Mouse (Mus musculus) megakaryocyte-erythroid progenitor cell, adult 5-6 weeks (primary cell): ENCODE measurements at regions not wholly inside any gene's neighbourhood (a gene's known extent, or its start where the extent isn't known, plus 50 kb on each side); places are given as distances from the start of the nearest gene placed in this dataset.

Source experiments
- ATAC-seq: replicated peaks from 2 replicates; pipeline ENCODE4 v1.8.0; 2016; ENCODE audit warnings: mild to moderate bottlenecking, inconsistent platforms; ENCODE audit not compliant: severe bottlenecking, poor library complexity, low FRiP score, low TSS enrichment

DNA sequence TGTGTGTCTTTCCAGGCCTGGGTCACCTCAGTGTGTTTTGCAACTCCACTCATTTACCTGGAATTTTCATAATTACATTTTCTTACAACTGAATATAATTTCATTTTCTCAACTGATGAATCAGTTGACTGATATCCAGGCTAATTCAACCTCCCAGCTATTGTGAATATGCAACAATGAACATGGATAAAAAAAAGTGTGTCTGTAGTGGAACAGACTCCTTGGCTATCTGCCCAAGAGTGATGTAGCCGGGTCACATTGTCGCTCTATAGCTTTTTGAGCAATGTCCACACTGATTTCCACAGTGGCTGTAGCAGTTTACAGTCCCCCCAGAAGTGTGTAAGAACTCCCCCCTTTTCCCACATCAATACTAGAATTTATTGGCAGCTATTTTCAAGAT lies 162.4 kb downstream of the Gm19935 start:
- no peak for ATAC-seq

DNA sequence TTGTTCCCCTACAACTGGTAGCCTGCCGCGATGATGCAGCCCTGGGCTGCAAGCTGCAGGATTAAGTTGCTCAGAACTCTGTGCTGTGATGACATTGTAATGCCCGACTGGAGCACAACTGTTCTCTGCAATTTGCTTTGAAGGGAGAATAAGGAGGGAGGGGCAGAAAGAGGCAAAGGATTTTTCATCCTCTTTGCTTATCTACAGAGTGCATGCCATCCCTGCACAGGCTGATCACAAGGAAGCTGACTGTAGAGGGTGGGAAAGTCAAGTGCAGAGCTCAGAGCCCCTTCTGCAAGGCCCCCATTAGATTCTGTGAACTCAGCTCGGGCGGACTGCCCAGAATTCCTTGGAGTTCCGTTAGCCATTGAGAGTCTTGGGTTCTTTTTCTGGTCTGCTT lies 174.8 kb downstream of the Gm19935 start:
- ATAC-seq = no peak

DNA sequence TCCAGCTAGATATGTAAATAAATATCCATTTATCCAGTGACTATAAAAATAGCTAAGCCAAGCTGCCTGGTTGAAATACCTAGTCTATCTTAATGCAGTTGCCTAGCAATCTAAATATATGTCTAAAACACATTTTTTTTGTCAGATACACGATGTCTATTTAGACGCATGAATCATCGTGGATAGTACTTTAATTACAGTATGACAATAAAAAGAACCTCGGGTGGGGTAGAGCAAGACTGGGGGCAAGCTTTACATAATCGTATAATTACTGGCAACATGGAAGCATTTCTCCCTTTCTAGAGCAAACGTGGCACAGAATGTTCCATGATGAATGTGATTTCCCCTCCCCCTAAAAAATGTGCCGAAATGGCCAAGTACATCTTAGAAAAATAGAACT lies 180.4 kb downstream of the Gm19935 start:
- ATAC-seq = no peak

DNA sequence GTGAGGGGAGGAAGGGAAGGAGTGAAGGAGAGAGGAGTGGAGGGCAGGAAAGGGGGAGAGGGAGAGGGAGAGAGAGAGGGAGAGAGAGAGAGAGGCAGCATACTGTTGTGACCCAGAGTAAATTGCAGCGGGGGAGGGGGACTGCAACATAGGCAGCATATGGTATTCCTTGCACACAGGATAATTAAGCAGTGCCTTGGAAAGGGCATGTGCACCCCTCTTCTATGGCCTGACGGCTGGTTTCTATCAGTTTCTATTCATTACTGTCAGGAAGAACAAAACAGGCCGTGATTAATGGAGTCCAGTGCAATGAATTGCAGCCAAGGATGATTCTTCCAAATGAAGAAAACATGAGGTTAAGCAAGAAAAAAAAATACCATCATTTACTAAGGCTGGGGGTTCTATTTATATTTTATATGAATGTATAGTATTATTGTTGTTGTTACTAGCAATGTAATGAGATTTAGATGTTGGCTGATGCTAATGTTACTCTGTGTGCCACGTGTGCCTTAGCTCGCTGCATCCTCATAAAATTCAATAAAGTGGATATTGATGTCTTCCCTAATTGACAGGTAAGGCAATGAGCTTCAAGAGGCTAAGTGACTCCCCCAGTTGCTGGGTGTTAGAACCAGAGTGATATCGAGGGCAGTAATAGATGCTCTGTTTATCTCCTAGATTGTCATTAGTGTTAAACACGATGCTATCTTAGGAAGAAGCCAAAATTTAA lies 181.3 kb downstream of the Gm19935 start:
- ATAC-seq = no peak

DNA sequence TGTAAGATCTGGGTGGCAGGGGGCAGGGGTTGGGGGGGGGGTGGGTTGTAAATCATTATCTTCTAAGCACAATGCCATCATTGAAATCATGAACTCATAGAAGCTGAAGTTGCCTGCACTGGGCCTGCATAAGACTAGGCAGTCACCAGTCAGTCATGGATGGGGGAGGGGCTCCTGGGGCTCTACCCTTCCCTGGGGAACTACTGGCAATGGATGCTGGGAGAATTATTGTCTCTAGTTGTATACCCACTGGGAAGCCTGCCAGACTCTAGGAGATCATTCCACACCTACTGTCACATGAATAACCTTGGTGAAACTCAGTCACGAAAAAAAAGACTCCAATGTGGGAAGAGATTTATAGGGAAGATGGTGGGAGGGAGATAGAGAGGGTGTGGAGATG lies 186.4 kb downstream of the Gm19935 start:
- ATAC-seq = no peak

DNA sequence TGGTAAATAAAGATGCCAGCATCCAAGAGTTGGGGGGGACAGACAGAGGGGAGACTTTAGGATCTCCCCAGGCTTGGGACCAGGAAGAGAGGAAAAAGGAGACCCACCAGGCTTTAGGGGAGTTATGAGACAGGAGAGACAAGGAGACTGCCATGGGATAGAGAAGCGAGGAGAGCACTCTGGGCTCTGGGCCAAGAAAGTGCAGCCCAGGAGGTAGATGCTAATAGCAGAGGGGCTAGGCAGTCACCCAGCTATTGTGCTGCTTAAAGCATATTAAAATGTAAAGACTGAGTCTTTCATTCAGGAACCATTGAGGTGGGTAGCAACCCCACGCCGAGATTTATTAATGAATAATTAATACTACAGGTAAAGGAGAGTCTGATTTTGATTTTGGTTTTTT lies 208.8 kb downstream of the Gm19935 start:
- ATAC-seq = no peak

DNA sequence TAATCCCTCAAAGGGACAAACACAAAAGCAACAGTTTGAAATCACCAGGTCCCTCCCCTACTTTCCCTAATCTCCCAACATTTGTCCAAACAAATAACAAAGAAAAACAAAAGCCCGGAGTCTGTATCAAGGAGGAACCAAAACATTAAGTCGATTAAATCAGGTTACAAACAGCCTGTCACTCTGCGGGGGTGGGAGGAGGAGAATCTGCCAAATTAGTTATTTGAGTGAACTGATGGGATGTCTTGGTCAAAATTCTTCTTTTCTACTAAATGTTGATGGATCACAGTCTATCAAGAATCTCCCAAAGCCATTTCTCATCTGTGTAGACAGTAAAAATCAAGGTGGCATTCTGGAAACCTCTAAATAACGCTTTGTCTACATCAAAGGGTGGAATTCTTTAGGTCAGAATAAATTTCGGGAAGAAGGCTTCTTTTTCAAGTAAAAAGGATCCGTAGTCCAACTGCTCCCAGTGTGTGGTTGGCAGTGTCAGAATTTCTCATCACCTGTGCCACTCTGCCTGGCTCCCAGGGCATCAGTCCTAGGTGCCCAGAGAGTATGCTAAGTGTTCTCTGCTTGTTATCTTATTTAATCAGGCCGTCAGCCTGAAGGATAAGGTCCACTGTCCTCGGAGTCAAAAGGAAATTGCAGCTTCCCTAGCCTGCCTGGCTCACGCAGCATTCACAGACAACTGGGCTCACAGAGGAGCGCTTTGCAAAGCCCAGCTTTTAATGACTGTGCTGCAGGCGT lies 216.1 kb downstream of the Gm19935 start:
- no peak for ATAC-seq

DNA sequence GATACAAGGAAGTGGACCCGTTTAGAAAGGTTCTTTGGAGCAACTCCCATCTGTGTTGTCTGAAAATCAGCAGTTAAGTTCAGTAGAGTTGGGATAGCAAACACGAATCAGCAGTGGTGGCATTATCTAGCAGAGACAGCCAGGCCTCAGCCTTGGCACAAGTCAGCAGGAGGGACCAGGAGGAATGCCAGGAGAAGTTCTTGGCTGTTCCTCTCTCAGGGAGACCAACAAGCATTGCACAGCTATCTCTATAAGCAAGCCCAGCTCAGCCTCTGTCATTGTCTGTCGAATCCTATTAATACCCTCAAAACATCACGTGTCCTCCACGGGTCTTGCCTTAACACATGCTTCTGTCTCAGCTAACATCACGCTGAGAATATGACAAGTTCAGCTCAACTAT lies 219.8 kb downstream of the Gm19935 start:
- ATAC-seq = no peak

DNA sequence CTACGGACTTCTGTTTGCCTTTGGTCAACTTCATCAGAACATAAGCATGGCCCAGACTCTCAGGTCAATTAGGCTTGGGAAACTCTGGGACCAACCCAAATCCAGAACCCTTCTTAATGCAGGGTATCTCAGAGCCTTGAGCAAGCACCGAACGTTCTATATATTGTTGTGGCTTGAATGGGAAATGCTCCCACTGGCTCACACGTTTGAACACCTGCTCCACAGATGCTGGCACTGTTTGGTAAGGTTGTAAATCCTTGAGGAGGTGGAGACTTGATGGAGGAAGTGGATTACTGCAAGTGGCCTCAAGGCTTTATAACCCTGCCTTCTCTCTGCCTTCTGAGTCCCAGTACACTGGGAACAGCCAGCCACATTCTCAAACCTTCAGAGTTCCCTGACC lies 231.3 kb upstream of the Tox3 start:
- no peak for ATAC-seq

DNA sequence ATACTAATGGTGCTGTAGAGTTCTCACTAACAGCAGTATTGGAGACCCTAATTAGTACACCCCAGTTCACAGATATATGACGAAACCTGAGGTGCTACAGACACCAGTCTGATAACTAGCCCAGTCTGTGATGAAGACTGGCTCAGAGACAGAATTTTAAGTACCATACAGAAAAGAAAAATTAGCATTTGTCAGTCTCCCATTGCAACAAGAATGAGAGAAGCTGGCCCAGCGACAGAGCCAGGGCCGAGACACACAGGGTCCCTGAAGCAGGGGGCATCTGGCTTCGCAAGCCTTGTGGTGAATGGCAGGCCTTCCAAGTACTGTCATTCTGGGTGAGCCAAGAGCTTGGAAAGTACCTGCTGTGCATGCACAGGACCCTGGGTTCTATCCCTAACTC lies 228.8 kb upstream of the Tox3 start:
- no peak for ATAC-seq

DNA sequence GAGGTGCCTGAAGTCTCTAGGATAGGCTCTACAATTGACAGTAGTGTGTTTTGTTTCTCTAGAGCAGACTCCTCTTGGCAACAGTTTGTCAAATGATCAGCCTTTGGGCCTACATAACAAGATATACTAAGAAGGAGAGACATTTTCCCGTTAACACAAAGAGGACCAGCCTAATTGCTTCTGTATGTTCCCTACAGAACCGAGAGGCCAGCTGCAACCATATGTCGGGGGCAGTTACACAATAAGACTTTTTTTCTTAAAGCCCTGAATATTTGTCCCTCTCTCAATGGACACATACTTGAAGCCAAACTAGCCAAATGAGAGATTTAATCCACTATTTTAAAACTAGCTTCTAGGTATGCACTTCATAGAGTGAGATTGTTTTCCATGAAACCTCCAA lies 226.5 kb upstream of the Tox3 start:
- ATAC-seq = no peak

DNA sequence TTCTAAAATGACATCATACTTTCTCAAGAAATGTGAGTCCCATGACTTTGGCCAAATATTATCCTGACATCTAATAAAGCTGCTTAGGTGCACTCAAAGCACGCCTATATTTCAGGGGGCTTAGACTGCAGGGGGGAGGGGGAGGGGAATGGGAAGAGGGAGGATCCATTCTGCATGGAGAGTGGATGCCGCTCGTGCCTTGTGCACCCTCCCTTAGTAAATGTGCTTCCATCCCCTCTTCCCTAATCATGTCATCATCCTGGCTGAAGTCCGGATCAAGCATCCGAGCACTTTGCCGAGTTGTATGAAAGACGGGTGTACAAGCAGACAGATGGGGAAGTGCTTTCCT lies 207.9 kb upstream of the Tox3 start:
- no peak for ATAC-seq

DNA sequence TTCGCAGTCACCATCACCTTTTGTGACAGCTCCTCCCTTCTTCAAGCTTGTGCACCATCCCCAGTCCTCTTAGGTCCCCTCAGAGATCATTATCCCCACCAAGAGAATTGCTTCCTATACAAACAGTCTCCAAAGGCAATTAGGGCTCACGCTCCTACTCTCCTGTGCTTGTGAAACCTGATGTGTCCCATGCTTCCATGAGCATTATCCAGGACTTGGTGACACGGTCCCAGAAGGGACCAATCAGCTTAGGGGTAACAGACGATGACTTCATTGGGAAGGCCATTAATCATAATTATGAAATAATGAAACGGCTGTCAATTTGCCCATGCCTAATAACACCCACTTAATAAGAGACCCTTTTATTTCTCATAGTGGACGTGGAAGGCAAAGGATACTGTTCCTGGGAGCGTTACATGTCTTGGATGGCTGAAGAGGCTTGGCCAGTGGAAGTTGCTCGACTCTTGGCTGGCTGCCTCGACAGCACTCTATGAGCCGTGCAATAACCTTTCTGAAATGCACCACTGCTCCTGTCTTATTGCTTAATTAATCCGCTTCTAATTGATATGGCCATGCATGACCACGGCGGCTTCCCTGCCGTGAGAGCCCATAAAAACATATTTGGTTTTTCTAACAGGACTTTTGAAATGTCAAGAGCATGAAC lies 207.4 kb upstream of the Tox3 start:
- no peak for ATAC-seq

DNA sequence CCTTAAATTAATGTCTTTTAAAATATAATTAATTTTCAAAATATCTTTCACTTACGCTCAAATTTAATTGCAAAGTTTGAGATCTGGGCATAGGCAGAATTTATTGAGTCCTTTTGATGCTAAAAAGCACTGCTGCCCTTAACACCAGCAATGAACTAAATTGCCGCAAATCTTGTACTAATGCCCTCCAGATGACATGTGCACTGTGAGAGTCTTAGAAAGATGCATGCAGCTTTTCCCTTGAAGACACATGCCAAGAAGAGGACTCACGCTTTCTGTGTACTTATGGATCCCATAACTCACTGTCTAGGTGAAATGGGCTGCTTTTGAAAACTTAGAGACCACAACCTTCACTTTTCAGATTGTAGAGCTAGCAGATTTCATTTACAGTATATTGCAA lies 199.1 kb upstream of the Tox3 start:
- ATAC-seq = no peak

DNA sequence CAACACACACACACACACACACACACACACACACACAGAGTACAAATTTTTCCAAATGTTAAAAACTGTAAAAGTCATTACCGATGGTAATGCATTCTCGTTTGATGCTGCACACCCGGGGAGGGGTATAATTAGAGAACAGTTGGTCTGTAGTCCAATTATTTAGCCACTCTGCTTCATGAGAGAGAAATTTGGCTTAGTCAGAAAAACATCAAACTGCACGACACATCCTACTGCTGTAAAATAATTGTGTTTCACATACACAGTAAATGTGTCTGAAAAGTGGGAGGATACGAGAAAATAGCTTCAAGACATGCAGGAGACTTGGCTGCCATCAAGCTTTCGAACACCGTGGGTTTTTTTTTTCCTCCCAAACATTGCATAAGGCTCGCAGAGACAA lies 194.5 kb upstream of the Tox3 start:
- no peak for ATAC-seq

DNA sequence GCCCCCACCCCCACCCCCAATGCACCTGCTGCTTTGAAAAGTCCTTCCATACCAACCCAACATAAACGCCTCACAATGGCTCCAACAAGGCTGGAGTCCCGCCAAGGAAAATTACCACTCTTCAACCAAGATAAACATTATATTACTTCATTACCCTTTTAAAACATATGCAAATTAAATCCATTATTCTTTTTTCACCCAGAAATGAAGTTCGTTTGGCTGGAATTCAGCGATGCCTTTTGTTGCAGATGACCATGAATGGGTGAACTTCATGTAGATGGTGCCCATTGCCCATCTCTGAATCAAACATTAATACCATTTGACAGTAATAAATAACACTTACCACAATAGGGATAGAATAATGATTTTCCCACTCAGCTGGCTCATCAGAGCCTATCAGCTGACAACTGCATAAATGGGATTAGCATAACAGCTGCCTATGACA lies 188.1 kb upstream of the Tox3 start:
- no peak for ATAC-seq

DNA sequence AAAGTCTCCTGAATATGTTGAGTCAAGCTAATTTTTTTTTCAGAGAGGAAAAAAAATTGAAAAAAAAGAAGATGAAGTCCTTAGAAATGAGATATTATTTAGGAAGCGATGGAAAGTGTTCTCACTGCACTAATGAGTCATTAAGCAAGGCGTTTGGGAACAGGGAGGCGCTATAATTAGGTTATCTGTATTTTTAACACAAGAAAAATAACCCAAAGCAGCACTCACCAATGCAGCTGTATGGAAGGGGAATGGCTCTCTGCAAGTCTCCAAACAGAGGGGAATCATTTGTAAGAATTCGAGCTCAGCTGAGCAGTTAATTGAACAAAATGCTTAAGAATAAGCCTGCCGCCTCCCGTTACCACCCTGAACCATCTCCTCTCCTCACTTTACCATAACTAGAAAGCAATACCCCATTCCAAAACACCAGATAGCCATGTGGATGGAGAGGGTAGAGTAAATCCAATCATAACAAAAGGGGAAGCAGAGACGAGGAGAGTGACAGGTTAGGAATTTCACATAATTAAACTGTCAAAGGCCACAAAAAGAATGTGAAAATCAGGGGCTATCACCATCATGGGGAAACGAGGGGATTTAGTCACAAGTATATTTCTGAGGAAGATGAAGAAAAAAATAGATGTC lies 187.5 kb upstream of the Tox3 start:
- no peak for ATAC-seq

DNA sequence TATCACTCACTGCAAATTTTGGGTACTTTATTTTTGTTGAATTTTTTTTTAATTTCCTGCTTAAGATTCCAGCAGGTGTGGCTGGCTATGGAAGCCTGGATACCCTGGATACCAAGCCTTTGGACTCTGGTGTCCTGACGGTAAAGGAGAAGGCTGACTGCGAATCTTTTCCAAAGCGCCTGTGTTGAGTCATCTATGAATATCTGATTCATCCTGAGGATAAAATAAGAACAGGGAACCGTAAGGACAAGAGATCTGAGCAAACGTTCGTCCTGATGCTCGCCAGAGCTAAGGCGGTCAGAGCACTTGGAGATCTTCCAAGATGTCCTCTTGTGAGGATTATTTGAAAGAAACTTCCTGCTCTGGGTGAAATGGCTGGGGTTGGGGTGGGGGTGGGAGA lies 173.2 kb upstream of the Tox3 start:
- no peak for ATAC-seq

DNA sequence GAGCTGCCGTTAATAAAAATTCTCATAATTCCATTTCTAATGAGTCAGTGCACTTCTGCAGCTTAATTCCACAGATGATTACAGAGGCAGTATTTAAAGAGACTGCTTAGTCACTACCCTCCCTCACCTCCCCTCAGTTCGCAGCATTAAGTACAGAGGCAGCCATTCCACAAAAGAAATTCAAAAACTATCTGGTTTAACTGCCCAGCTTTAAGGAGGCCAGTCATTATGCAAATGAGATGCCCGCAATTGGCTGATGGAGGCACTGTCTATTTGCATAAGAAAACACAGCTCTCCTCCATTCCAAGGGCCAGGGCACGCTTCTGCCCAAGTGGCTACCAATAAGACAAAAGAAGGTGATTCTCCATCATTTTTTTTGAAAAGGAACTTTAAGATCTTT lies 172.0 kb upstream of the Tox3 start:
- ATAC-seq = no peak

DNA sequence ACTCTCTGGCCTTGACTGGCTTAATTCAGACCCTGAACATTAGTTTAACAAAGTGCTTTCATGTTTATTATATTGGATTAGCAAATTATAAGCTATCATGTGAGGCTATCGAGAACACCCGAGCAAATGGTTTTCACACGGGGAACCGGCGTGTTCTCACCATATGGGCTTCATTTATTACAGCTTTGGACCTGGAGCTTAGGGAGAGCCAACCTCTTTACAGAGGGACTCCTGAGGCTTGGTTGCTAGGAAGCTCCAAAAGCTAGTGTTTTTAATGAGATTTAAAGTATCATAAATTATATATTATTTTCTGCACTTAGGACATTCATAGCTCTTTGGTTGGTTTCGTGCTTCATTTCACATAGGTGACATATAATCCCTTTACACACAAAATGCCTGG lies 171.4 kb upstream of the Tox3 start:
- ATAC-seq = no peak
